Mouse (Mus musculus) adrenal gland, adult 2 months (tissue): ENCODE data around the gene Cryz. TPM values are rescaled to one million over a fixed set of nuclear protein-coding genes. Genes with fewer than 3 reads are reported as not detected.

Source experiments
- DNase-seq: peaks from one replicate; pipeline ENCODE4 v3.0.0; 2021
- polyA plus RNA-seq: library from polyadenylated mRNA; depleted of rRNA; stranded (reverse); fragments of >200 nt; gene quantifications from 2 replicates; pipeline ENCODE4 v1.2.3, GENCODE M21; 2012; rRNA removed
- total RNA-seq, 2 experiments: library from RNA; stranded (reverse); gene quantifications; 2 replicates each; pipeline ENCODE4 v1.2.3; 2021

Gene Cryz
- total and polyA plus RNA-seq, 3 experiments, result 6.6 to 24.3 (median 18.1) TPM

GRCm38 (mm10) chr3:154671013-154671412 is 74.5 kb downstream of the Cryz start:
- no peak for DNase-seq

Other genes starting within 250 kb of the Cryz start
- gene Tyw3, start 393 bp downstream of the Cryz start, total RNA-seq, result 1 to 10 TPM; 4.0 to 6.6 TPM
- gene Tyw3, start 393 bp downstream of the Cryz start, polyA plus RNA-seq, result 6.8 and 12.2 TPM in 2 replicates
- under 1 TPM; 0.46 to 0.79 TPM for gene Erich3, start 67.1 kb downstream of the Cryz start, total RNA-seq
- 0.08 and 0.09 TPM in 2 replicates for gene Erich3, start 67.1 kb downstream of the Cryz start, polyA plus RNA-seq